ENCODE assay signal across 14 mouse cellular contexts in the genomic region with DNA sequence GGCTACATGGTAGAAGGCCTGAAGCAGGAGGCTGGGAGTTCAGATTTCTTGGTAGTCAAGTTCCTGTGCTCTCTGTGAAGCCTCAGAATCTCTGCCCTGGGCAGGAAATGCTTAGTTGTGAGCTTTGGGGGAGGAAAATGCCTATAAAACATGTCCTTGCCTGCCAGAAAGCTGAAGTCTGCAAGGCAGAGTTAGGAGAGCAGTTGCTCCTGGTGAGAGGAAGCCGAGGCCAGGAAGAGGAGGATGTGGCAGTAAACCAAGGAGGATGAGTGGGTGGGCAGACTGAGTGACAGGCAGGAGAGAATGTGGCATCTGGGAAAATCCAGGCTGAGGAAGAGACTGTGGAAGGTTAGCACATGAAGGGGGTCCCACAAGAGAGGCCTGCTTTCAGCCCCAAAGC.
DNase-seq lines count a peak whose midpoint lies in the region; ATAC-seq lines count a peak whose summit lies in the region.
"Had no signal": no experiment of that assay in that cellular context is flagged by ENCODE, and none has a peak within 500 bp of the region (broad histone marks: within the 10 kb centered on the region; RNA-seq: fewer than 3 reads in every experiment).

No protein-coding gene starts in this region.

- H3K36me3 ChIP-seq in midbrain, embryonic 14.5 days (ENCODE audit: control insufficient read depth, insufficient read depth, low read length) = no peaks in the 10 kb centered on the region
- H3K36me3 ChIP-seq: embryonic facial prominence, embryonic 15.5 days; heart, embryonic 12.5 days; hindbrain, embryonic 15.5 days; liver, embryonic 12.5 days had no signal

- H3K4me1 ChIP-seq in midbrain, embryonic 14.5 days (ENCODE audit: control insufficient read depth, insufficient read depth, low read length) = no peaks in the 10 kb centered on the region

- peak; percentile 55 for DNase-seq in heart, adult 11 months
- no peak for DNase-seq in heart, adult 9 months (ENCODE audit: low spot score in 2 of 2)
- DNase-seq in layer of hippocampus, adult 11-12 months (ENCODE audit: low spot score) = peak; percentile 8
- DNase-seq in layer of hippocampus, postnatal 14 days (ENCODE audit: low spot score in 2 of 2) = no peak
- DNase-seq in brain, adult 2 months (ENCODE audit: low read depth, low spot score) = peak; percentile 67
- DNase-seq in left cerebral cortex, postnatal 36 days (ENCODE audit: low spot score in 2 of 2) = peak; percentile 23 to 32
- DNase-seq in midbrain, embryonic 14.5 days = no peak
- no peak for DNase-seq in urinary bladder, postnatal 10 days (ENCODE audit: low spot score)
- DNase-seq: cerebellum, adult 8-10 months; forebrain, postnatal 0 days had no signal

- no peaks in the 10 kb centered on the region for H3K27me3 ChIP-seq in midbrain, embryonic 14.5 days (ENCODE audit: control insufficient read depth, insufficient read depth, low read length)
- H3K27me3 ChIP-seq: embryonic facial prominence, embryonic 15.5 days; hindbrain, embryonic 15.5 days had no signal

- no peak overlapping the region for H3K4me2 ChIP-seq in midbrain, embryonic 14.5 days (ENCODE audit: low read length)
- H3K4me2 ChIP-seq: embryonic facial prominence, embryonic 15.5 days; heart, embryonic 12.5 days; hindbrain, embryonic 15.5 days; liver, embryonic 12.5 days had no signal

- no peak overlapping the region for H3K9ac ChIP-seq in midbrain, embryonic 14.5 days (replicated peaks; ENCODE audit: low read length)
- H3K9ac ChIP-seq: embryonic facial prominence, embryonic 15.5 days; forebrain, postnatal 0 days; heart, embryonic 12.5 days; hindbrain, embryonic 15.5 days; liver, embryonic 12.5 days had no signal

- H3K27ac ChIP-seq in midbrain, embryonic 14.5 days (replicated peaks; ENCODE audit: low read depth, low read length) = no peak overlapping the region
- H3K27ac ChIP-seq: embryonic facial prominence, embryonic 15.5 days; hindbrain, embryonic 15.5 days; liver, embryonic 12.5 days had no signal

- no peak overlapping the region for H3K4me3 ChIP-seq in midbrain, embryonic 14.5 days (replicated peaks; ENCODE audit: low read depth, low read length)
- H3K4me3 ChIP-seq: embryonic facial prominence, embryonic 15.5 days; heart, embryonic 12.5 days; hindbrain, embryonic 15.5 days; liver, embryonic 12.5 days had no signal

- no peak for ATAC-seq in midbrain, embryonic 14.5 days (ENCODE audit: low FRiP score, low TSS enrichment)
- ATAC-seq: forebrain, postnatal 0 days; liver, embryonic 12.5 days had no signal

- WGBS in midbrain, embryonic 14.5 days = 85% methylated on average over 1 of the region's 1 CpGs

- H3K9me3 ChIP-seq in midbrain, embryonic 14.5 days (ENCODE audit: control insufficient read depth, low read length) = no peaks in the 10 kb centered on the region
- H3K9me3 ChIP-seq: embryonic facial prominence, embryonic 15.5 days; hindbrain, embryonic 15.5 days had no signal

- intact Hi-C loops in left cerebral cortex, postnatal 36 days (cut with DNase I) = loop anchor here (5.0 kb wide), 1 partner anchor 98 kb away; a partner anchor contains a TSS

Comparison
In these comparisons a context has a peak if more than half of its experiments do, and no peak if none do; other contexts are left out.
1. DNase-seq: peak in heart, adult 11 months (single experiment), layer of hippocampus, adult 11-12 months (single experiment), brain, adult 2 months (single experiment) and left cerebral cortex, postnatal 36 days (2 of 2); none in heart, adult 9 months (0 of 2), layer of hippocampus, postnatal 14 days (0 of 2), midbrain, embryonic 14.5 days (single experiment) and urinary bladder, postnatal 10 days (single experiment).